Mouse (Mus musculus) brown adipose tissue, adult 24 weeks (tissue): ENCODE measurements around the gene Gtf3a. TPM values are rescaled to one million over a fixed set of nuclear protein-coding genes. Genes with fewer than 3 reads are reported as not detected.

Experiments
- H3K27ac ChIP-seq: fragments of 200-500 bp; replicated peaks from 2 replicates; pipeline ENCODE4 v1.5.1; 2012; ENCODE audit warnings: low read depth, mild to moderate bottlenecking, low read length
- H3K4me1 ChIP-seq: fragments of 200-500 bp; 2 replicates; pipeline ENCODE4 v1.6.1; 2012; ENCODE audit warnings: low read length, mixed read lengths; ENCODE audit not compliant: control insufficient read depth, insufficient read depth, insufficient read length
- H3K4me3 ChIP-seq: fragments of 200-500 bp; 2 replicates; pipeline ENCODE4 v1.5.1; 2012; ENCODE audit warnings: low read depth, mild to moderate bottlenecking, low read length, moderate library complexity; ENCODE audit not compliant: insufficient read depth
- polyA plus RNA-seq: library from polyadenylated mRNA; stranded (reverse); fragments of >200 nt; gene quantifications from 2 replicates; pipeline ENCODE4 v1.2.4, GENCODE M21; 2012; ENCODE audit not compliant: missing spikeins, insufficient read depth, insufficient read length

Gtf3a gene
- polyA plus RNA-seq, 1 experiment: 46.3 TPM

DNA sequence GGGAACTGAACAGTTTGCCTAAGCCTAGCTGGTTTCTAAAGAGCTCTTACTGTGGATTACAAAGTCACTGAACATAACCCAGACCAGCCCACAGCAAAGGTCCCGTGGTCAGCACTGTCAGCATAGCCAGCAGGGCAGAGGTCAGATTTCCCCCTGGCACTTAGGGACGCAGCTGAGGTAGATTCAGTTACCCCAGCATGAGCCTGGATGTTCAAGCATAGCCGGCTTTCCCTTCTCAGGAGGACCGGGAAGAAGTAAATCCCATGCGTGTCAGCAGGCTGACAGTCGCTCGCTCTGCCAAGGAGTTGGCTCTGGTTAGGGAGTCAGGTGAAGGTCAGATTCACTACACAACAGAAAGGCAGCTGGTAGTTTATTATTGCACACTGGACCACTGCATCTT, 6.1 kb downstream of the Gtf3a start:
- no peak overlapping the region for H3K4me3 ChIP-seq
- H3K4me1 ChIP-seq: peaks cover 2% of the 10 kb centered on the region; the same call in 1 of the 2 replicates
- no peak overlapping the region for H3K27ac ChIP-seq

DNA sequence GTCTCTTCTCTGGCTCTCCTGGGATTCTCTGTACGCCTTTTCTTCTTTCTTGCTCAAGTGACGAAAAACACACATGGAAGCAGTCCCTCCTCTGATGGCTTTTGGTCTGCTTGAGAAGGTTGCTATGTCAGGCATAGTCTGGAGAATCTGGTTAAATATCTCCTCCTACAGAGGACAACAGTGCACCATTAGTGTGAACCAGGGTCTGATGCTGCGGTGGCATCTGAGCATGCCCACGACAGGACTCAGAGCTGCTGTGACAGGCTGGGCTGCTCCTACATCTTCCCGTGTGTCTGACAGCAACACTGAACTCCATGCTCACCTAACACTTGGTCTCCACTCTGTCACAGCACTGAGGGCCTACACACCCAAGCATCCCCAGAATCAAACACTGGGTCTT, 7.2 kb downstream of the Gtf3a start:
- Histone ChIP-seq H3K4me1 (no peaks in the 10 kb centered on the region), H3K4me3 (no peak overlapping the region), H3K27ac (no peak overlapping the region)

- Histone ChIP-seq H3K27ac (no peak overlapping the region), H3K4me1 (no peaks in the 10 kb centered on the region), H3K4me3 (no peak overlapping the region)
These were observed 8.2 kb downstream of the Gtf3a start for GRCm38 (mm10) chr5:146956678-146957077.

GRCm38 (mm10) chr5:146963118-146963936, 14.9 kb downstream of the Gtf3a start, which contains the start of gene Mtif3:
TSS of gene Mtif3 (minus strand) at chr5:146963800.
- Histone ChIP-seq H3K4me3 (peak within 1 kb of the TSS; percentile 97), H3K27ac (peak within 1 kb of the TSS; percentile 74), H3K4me1 (peaks cover 11% of the 10 kb centered on the region; the same call in 1 of the 2 replicates)

- H3K4me3 ChIP-seq: peak overlapping the region; percentile 97
- H3K4me1 ChIP-seq: peaks cover 11% of the 10 kb centered on the region; the same call in 1 of the 2 replicates
- no peak overlapping the region for H3K27ac ChIP-seq
These were observed 15.5 kb downstream of the Gtf3a start for GRCm38 (mm10) chr5:146963937-146964278.

DNA sequence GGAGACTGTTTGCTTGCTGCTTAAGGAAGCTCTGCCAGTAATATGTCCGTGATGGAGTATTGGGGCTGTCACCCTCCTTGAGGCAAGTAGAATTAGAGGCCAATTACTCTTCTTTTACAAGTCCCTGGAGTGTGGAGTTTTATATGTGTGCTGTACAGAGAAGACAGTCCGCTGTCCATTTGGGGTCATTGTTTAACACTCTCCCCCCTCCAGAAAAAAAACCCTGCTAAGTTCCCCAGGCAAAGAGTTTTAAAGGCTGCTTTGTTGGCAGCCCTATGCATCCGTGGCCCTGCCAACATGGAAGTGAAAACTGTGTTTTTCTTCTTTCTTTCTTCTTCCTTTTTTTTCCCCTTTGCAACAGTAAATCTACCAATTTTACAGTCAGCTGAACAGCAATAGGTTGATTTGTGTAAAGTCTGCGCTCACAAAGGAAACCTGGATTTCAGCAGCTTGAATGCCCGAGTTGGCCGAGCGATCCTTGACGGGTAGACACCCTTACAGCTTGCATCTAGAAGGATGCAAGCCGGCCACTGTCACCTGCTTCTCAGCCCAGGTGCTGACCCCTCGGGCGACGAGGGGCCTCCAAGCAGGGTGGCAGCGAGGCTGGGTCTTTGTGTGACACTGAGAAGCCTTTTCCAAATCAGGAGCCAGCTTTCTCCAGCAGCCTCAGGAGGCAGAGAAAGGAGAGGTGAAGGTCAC, 20.4 kb downstream of the Gtf3a start:
- H3K4me1 ChIP-seq: peaks cover 9% of the 10 kb centered on the region; the same call in 1 of the 2 replicates
- no peak overlapping the region for H3K4me3 ChIP-seq
- H3K27ac ChIP-seq: no peak overlapping the region

GRCm38 (mm10) chr5:146971776-146972561, 23.5 kb downstream of the Gtf3a start:
- no peak overlapping the region for H3K4me3 ChIP-seq
- H3K27ac ChIP-seq: no peak overlapping the region
- H3K4me1 ChIP-seq: no peaks in the 10 kb centered on the region

DNA sequence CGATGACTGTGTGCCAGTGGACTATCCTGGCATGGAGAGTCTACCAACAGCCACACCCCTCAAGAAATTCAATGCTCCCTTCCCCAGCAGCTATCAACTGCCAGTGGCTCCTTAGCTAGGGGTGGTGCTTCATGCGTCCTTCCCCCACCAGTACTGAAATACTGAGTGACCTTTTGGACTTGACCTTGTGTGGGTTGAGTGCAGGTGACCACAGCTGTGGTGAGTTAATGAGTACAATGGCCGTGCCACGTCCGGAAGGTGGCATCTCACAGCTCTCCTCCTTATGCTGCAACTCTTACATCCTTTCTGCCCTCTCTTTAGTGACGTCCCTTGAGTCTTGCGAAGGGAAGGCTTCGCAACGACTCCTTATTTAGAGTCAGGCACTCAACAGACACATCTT, 24.9 kb downstream of the Gtf3a start:
- no peak overlapping the region for H3K27ac ChIP-seq
- no peaks in the 10 kb centered on the region for H3K4me1 ChIP-seq
- no peak overlapping the region for H3K4me3 ChIP-seq

- H3K27ac ChIP-seq: 0 out of 2 replicates have a peak overlapping the region, but pooled peaks have one; percentile 8
- no peaks in the 10 kb centered on the region for H3K4me1 ChIP-seq
- H3K4me3 ChIP-seq: no peak overlapping the region
These were observed 25.7 kb downstream of the Gtf3a start for GRCm38 (mm10) chr5:146973858-146974780.

GRCm38 (mm10) chr5:146974781-146975123, 26.3 kb downstream of the Gtf3a start:
- Histone ChIP-seq H3K27ac (peak overlapping the region; percentile 31), H3K4me3 (no peak overlapping the region), H3K4me1 (no peaks in the 10 kb centered on the region)

DNA sequence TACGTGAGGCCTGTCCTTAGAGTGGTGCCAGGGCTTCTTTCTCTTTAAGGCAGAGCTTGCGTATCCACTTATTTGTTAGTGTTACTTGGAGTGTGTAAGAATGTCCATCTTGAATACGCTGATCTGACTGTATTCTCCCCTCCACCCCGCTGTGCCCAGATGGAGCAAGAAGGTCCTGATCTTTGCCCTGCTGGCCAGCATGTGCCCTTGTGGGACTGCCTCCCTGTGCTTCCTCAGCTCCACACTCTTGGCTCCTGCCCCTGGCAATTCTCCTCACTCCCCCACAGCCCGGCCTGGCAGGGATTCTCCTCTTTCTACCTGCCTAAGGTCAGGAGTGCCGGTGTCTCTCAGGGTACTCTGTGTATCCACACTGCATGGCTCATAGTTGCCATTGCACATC, 32.9 kb downstream of the Gtf3a start:
- no peaks in the 10 kb centered on the region for H3K4me1 ChIP-seq
- no peak overlapping the region for H3K4me3 ChIP-seq
- no peak overlapping the region for H3K27ac ChIP-seq

DNA sequence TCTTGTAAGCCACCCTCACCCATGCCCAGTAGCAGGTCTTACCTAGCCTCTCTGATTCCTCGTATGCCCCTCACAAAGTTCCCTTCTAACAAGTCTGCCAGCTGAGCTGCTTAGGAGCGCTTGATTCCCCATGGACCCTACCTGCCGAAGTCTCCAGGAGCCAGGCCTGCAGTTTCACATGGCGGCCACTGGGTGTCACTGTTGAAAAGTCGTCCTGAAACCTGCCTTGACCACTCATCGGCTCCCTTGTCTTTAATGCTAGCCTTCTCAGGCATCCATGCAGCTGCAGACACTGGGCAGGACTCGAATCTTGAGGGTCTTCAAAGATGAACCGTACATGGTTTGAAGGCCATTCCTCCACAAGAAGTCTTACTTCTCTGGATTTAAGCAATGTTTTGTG, 34.8 kb downstream of the Gtf3a start:
- peaks cover 3% of the 10 kb centered on the region; the same call in 1 of the 2 replicates for H3K4me1 ChIP-seq
- H3K4me3 ChIP-seq: no peak overlapping the region
- no peak overlapping the region for H3K27ac ChIP-seq

DNA sequence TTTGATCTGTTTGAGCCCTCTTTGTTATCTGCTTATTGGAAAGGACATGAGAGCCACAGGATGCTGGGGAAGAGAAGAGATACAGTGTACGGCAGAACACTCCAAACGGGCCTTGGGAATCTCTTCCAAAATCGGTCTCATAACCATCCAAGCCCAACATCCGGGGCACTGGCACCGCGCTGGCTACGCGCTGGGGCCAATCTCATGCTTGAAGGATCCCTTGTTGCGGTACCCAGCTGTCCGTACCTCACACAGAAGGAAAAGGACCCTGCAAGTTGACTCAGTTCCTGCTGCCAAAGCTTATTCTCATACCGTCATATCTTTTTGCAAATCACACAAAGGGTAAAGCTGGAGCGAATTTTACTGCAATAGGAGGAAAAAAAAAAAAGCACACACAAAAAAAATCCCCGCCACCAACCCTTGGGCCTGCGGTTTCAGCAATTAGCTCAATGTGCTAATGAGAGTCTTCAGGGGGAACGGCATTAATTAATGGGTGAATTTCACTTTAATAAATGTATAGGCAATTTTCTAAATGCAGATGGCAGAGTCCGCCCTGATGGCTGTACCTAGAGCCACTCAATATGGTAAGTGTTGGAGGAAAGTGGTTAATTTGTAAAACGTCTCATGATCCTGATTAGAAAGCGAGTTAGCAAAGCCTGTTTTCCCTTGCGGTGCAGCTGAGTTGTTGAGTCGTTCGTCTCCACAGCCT, 37.4 kb downstream of the Gtf3a start:
- peaks cover 8% of the 10 kb centered on the region; the same call in 1 of the 2 replicates for H3K4me1 ChIP-seq
- H3K27ac ChIP-seq: no peak overlapping the region
- no peak overlapping the region for H3K4me3 ChIP-seq

DNA sequence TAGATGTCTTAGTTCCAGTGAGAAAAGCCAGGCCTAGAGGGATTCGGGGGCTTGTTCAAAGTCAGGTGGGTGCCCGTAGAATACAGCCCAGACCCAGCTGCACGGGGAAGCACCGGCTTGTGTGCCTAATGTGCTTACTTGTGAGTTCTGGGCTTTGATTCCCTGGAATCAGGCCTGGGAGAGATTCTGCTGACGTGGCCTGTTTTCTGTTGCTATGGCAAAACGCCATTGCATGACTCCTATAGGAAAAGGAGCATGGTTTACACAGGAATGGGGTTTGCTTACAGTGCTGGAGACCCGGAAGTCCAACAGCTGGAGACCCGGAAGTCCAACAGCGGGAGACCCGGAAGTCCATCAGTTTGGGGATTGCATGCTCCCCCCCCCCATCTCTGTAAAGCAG, 39.1 kb downstream of the Gtf3a start:
- Histone ChIP-seq H3K27ac (no peak overlapping the region), H3K4me1 (peaks cover 8% of the 10 kb centered on the region; the same call in 1 of the 2 replicates), H3K4me3 (no peak overlapping the region)
